Mouse (Mus musculus) heart, adult 2 months (tissue): ENCODE results near the gene Cep295. TPM values are rescaled to one million over a fixed set of nuclear protein-coding genes. Genes with fewer than 3 reads are reported as not detected.
"Not testable (repeated sequence)": the region's sequence is repeated elsewhere in the genome, so short reads cannot be mapped to it uniquely, and the experiment has no call there.

ENCODE experiments used
- DNase-seq, 2 experiments: peaks; one replicate each; pipeline ENCODE4 v3.0.0; 2021
- H3K27ac ChIP-seq: fragments of 200-600 bp; 2 replicates; pipeline ENCODE4 v1.8.1; 2022
- H3K27me3 ChIP-seq: fragments of 200-500 bp; 2 replicates; pipeline ENCODE4 v1.6.1; 2012; ENCODE audit warnings: mild to moderate bottlenecking, low read length, inconsistent platforms, mixed read lengths; ENCODE audit not compliant: control insufficient read depth, insufficient read depth
- H3K36me3 ChIP-seq: fragments of 200-500 bp; 2 replicates; pipeline ENCODE4 v1.6.1; 2012; ENCODE audit warnings: low read length, inconsistent platforms; ENCODE audit not compliant: control insufficient read depth, insufficient read depth
- H3K4me1 ChIP-seq: fragments of 200-500 bp; 2 replicates; pipeline ENCODE4 v1.6.1; 2011; ENCODE audit warnings: low read length; ENCODE audit not compliant: control insufficient read depth, insufficient read depth
- H3K4me3 ChIP-seq: fragments of 200-600 bp; 2 replicates; pipeline ENCODE4 v1.8.1; 2022
- H3K79me2 ChIP-seq: fragments of 200-500 bp; replicated peaks from 2 replicates; pipeline ENCODE4 v1.6.1; 2012; ENCODE audit warnings: mild to moderate bottlenecking, inconsistent platforms, low read length, moderate library complexity, mixed read lengths; ENCODE audit not compliant: control insufficient read depth, insufficient read depth
- H3K9ac ChIP-seq: fragments of 200-500 bp; 2 replicates; pipeline ENCODE4 v1.6.1; 2012; ENCODE audit warnings: low read depth, mild to moderate bottlenecking, control low read depth, inconsistent platforms, low read length, mixed read lengths
- CTCF ChIP-seq: fragments of 200-600 bp; IDR thresholded peaks from 2 replicates; pipeline ENCODE4 v1.8.1; 2022; ENCODE audit warnings: antibody characterized with exemption, mild to moderate bottlenecking, moderate library complexity
- EP300 ChIP-seq: fragments of 200-500 bp; IDR thresholded peaks from 2 replicates; pipeline ENCODE4 v1.6.1; 2011; ENCODE audit warnings: low read depth, low read length, control low read depth; ENCODE audit not compliant: insufficient read depth
- POLR2A ChIP-seq: fragments of 200-500 bp; IDR thresholded peaks from 2 replicates; pipeline ENCODE4 v1.6.1; 2011; ENCODE audit warnings: mild to moderate bottlenecking, low read depth, low read length, control low read depth; ENCODE audit not compliant: insufficient read depth
- WGBS: fragments of 180-500 bp; shearing (Covaris S2); methylation state at CpG from one replicate; pipeline ENCODE4 v1.1.7; 2018; 5-methylcytosine and 5-hydroxymethylcytosine counted together
- intact Hi-C: fragments of 180-260 bp; cut with DNase I; formaldehyde crosslinking; loops from one replicate; pipeline ENCODE4 v1.15.1; 2025
- polyA plus RNA-seq: library from polyadenylated mRNA; depleted of rRNA; stranded (reverse); fragments of >200 nt; gene quantifications from 2 replicates; pipeline ENCODE4 v1.2.3, GENCODE M21; 2012
- total RNA-seq, 2 experiments: library from RNA; stranded (reverse); gene quantifications; 2 replicates each; pipeline ENCODE4 v1.2.3; 2021

The Cep295 gene
- total and polyA plus RNA-seq, 3 experiments = 3.0 to 8.5 (median 5.8) TPM

- Histone ChIP-seq H3K27ac (no peak overlapping the region), H3K4me3 (no peak overlapping the region), H3K79me2 (no peaks in the 10 kb centered on the region), H3K9ac (no peak overlapping the region), H3K36me3 (peaks cover 14% of the 10 kb centered on the region), H3K27me3 (no peaks in the 10 kb centered on the region), H3K4me1 (no peaks in the 10 kb centered on the region)
- intact Hi-C loops = no loop called here
- DNase-seq = no peak
- TF ChIP-seq POLR2A (no peak), EP300 (no peak), CTCF (no peak)
- 76% methylated on average over 2 of the region's 2 CpGs for WGBS
These were observed 39.3 kb downstream of the Cep295 start for GRCm38 (mm10) chr9:15318170-15318742.

GRCm38 (mm10) chr9:15317223-15318169 is 40.1 kb downstream of the Cep295 start:
- H3K27me3 ChIP-seq = no peaks in the 10 kb centered on the region
- H3K36me3 ChIP-seq = peaks cover 17% of the 10 kb centered on the region
- H3K27ac ChIP-seq = no peak overlapping the region
- intact Hi-C loops = no loop called here
- no peak for DNase-seq
- no peak overlapping the region for H3K4me3 ChIP-seq
- TF ChIP-seq EP300 (no peak), POLR2A (no peak), CTCF (no peak)
- no peaks in the 10 kb centered on the region for H3K79me2 ChIP-seq
- H3K9ac ChIP-seq = no peak overlapping the region
- no peaks in the 10 kb centered on the region for H3K4me1 ChIP-seq
- WGBS = 63% methylated on average over 5 of the region's 5 CpGs

- H3K4me1 ChIP-seq, H3K27ac ChIP-seq, H3K4me3 ChIP-seq, H3K79me2 ChIP-seq, DNase-seq, intact Hi-C loops, H3K9ac ChIP-seq, H3K27me3 ChIP-seq: not testable (repeated sequence)
- WGBS = 96% methylated on average over 2 of the region's 2 CpGs
- H3K36me3 ChIP-seq = peaks cover 25% of the 10 kb centered on the region
These were observed 41.3 kb downstream of the Cep295 start for GRCm38 (mm10) chr9:15316296-15316695.

- Histone ChIP-seq H3K4me1 (no peaks in the 10 kb centered on the region; the same call in 1 of the 2 replicates), H3K36me3 (peaks cover 35% of the 10 kb centered on the region), H3K4me3 (no peak overlapping the region), H3K79me2 (no peaks in the 10 kb centered on the region), H3K9ac (no peak overlapping the region), H3K27me3 (no peaks in the 10 kb centered on the region), H3K27ac (no peak overlapping the region)
- DNase-seq = no peak
- TF ChIP-seq CTCF = no peak
- no peak for TF ChIP-seq EP300
- no peak for TF ChIP-seq POLR2A
- 93% methylated on average over 1 of the region's 1 CpGs for WGBS
- intact Hi-C loops = no loop called here
These were observed 43.0 kb downstream of the Cep295 start for GRCm38 (mm10) chr9:15314619-15315018.

DNA sequence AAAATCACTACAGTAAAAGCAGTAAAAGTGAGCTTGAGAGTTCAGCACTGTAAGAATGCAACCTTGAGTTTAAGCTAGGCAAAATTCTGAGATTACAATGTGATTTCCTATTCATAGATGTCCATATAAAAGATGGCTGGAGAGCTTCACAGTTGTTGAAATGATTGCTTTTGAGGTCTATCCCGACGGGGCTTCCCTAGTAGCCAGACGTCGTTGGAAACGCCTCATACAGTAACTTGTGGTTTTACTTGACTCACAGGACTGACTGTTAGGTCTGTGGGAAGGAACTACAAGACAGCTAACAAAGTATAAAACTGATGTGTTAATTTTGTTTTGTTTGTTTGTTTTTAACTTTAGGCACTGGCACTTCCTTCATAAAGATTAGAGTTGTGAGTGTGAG is 44.0 kb downstream of the Cep295 start:
- Histone ChIP-seq H3K4me1 (peaks cover 2% of the 10 kb centered on the region; the same call in 1 of the 2 replicates), H3K36me3 (peaks cover 44% of the 10 kb centered on the region), H3K79me2 (no peaks in the 10 kb centered on the region), H3K4me3 (no peak overlapping the region), H3K9ac (no peak overlapping the region), H3K27ac (no peak overlapping the region), H3K27me3 (no peaks in the 10 kb centered on the region)
- no peak for DNase-seq
- TF ChIP-seq POLR2A (no peak), CTCF (no peak), EP300 (no peak)
- 83% methylated on average over 5 of the region's 5 CpGs for WGBS
- intact Hi-C loops = no loop called here
